Mouse (Mus musculus): ENCODE measurements around the gene Nkain1. TPM values are rescaled to one million over a fixed set of nuclear protein-coding genes. Genes with fewer than 3 reads are reported as not detected.

The Nkain1 gene
- polyA plus RNA-seq (2014; fragmentation: Nextera tagmentation; extraction: Ambion mirVana): 1.5 and 1.9 TPM in 2 replicates

- no peaks in the 10 kb centered on the region for H3K9me3 ChIP-seq (replicated peaks; ENCODE audit: control insufficient read depth, low read length)
- peak within 1 kb of the TSS; percentile 95 for H3K4me2 ChIP-seq
- H3K27me3 ChIP-seq (ENCODE audit: control insufficient read depth, insufficient read depth, low read length): peaks cover 9% of the 10 kb centered on the region; the same call in 1 of the 2 replicates
- WGBS (ENCODE audit: insufficient replicate concordance): 0% methylated on average over 26 of the region's 41 CpGs
- no peaks in the 10 kb centered on the region for H3K36me3 ChIP-seq (ENCODE audit: control insufficient read depth, insufficient read depth, low read length)
- peak within 1 kb of the TSS; percentile 69 for H3K4me3 ChIP-seq (ENCODE audit: low read depth, low read length)
- peak; percentile 62 for ATAC-seq (replicated peaks; ENCODE audit: insufficient number of reproducible peaks, low FRiP score, low TSS enrichment)
- H3K4me1 ChIP-seq (ENCODE audit: control insufficient read depth, insufficient read depth, low read length): peaks cover 14% of the 10 kb centered on the region
- no peak within 1 kb of the TSS for H3K27ac ChIP-seq (ENCODE audit: low read depth, low read length)
- peak within 1 kb of the TSS; percentile 79 for H3K9ac ChIP-seq (ENCODE audit: low read depth, low read length)
Observed at GRCm38 (mm10) chr4:130574048-130574413, at the start of gene Nkain1. Gene Nkain1, minus strand, starts transcription at chr4:130574173.

- Histone ChIP-seq H3K36me3 (ENCODE audit: control insufficient read depth, insufficient read depth, low read length) (no peaks in the 10 kb centered on the region), H3K4me3 (ENCODE audit: low read depth, low read length) (no peak overlapping the region), H3K9me3 (replicated peaks; ENCODE audit: control insufficient read depth, low read length) (no peaks in the 10 kb centered on the region), H3K4me2 (no peak overlapping the region), H3K4me1 (ENCODE audit: control insufficient read depth, insufficient read depth, low read length) (peaks cover 11% of the 10 kb centered on the region), H3K27ac (ENCODE audit: low read depth, low read length) (no peak overlapping the region), H3K9ac (ENCODE audit: low read depth, low read length) (no peak overlapping the region), H3K27me3 (ENCODE audit: control insufficient read depth, insufficient read depth, low read length) (peaks cover 3% of the 10 kb centered on the region; the same call in 1 of the 2 replicates)
- no peak for ATAC-seq (replicated peaks; ENCODE audit: insufficient number of reproducible peaks, low FRiP score, low TSS enrichment)
- 36% methylated on average over 9 of the region's 9 CpGs for WGBS (ENCODE audit: insufficient replicate concordance)
Observed at GRCm38 (mm10) chr4:130578734-130579274, 4.8 kb upstream of the Nkain1 start.

GRCm38 (mm10) chr4:130577081-130577480 is 3.1 kb upstream of the Nkain1 start:
- Histone ChIP-seq H3K4me1 (ENCODE audit: control insufficient read depth, insufficient read depth, low read length) (peaks cover 15% of the 10 kb centered on the region), H3K9me3 (replicated peaks; ENCODE audit: control insufficient read depth, low read length) (no peaks in the 10 kb centered on the region), H3K27ac (ENCODE audit: low read depth, low read length) (no peak overlapping the region), H3K4me3 (ENCODE audit: low read depth, low read length) (no peak overlapping the region), H3K27me3 (ENCODE audit: control insufficient read depth, insufficient read depth, low read length) (peaks cover 9% of the 10 kb centered on the region; the same call in 1 of the 2 replicates), H3K36me3 (ENCODE audit: control insufficient read depth, insufficient read depth, low read length) (no peaks in the 10 kb centered on the region), H3K9ac (ENCODE audit: low read depth, low read length) (no peak overlapping the region), H3K4me2 (no peak overlapping the region)
- ATAC-seq (replicated peaks; ENCODE audit: insufficient number of reproducible peaks, low FRiP score, low TSS enrichment): no peak
- WGBS (ENCODE audit: insufficient replicate concordance): 76% methylated on average over 6 of the region's 6 CpGs

- 42% methylated on average over 13 of the region's 13 CpGs for WGBS (ENCODE audit: insufficient replicate concordance)
- Histone ChIP-seq H3K4me2 (no peak overlapping the region), H3K27ac (ENCODE audit: low read depth, low read length) (no peak overlapping the region), H3K27me3 (ENCODE audit: control insufficient read depth, insufficient read depth, low read length) (peaks cover 9% of the 10 kb centered on the region; the same call in 1 of the 2 replicates), H3K4me3 (ENCODE audit: low read depth, low read length) (no peak overlapping the region), H3K4me1 (ENCODE audit: control insufficient read depth, insufficient read depth, low read length) (peaks cover 15% of the 10 kb centered on the region), H3K9me3 (replicated peaks; ENCODE audit: control insufficient read depth, low read length) (no peaks in the 10 kb centered on the region), H3K36me3 (ENCODE audit: control insufficient read depth, insufficient read depth, low read length) (no peaks in the 10 kb centered on the region), H3K9ac (ENCODE audit: low read depth, low read length) (no peak overlapping the region)
- ATAC-seq (replicated peaks; ENCODE audit: insufficient number of reproducible peaks, low FRiP score, low TSS enrichment): no peak
Observed at GRCm38 (mm10) chr4:130576247-130576931, 2.4 kb upstream of the Nkain1 start.

DNA sequence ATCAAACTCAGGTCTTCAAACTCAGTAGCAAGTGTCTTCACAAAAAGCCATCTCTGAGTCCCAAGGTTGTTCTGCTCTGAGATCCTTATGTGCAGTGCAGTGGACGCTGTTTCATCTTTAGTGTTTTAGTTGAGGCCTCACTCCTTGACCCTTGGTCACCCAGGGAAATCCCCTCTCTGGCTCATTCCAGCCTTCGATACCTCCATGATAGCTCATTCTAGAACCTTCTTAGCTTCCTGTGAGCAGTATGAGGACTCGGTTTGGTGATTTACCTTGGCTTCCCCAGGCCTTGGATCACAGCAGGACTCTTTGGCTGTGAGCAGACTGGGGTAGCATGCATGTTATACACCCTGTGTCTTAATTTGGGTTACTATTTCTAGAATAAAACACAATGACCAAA is 1.6 kb upstream of the Nkain1 start:
- no peak overlapping the region for H3K4me3 ChIP-seq (ENCODE audit: low read depth, low read length)
- 72% methylated on average over 3 of the region's 3 CpGs for WGBS (ENCODE audit: insufficient replicate concordance)
- H3K27ac ChIP-seq (ENCODE audit: low read depth, low read length): no peak overlapping the region
- no peak for ATAC-seq (replicated peaks; ENCODE audit: insufficient number of reproducible peaks, low FRiP score, low TSS enrichment)
- H3K4me2 ChIP-seq: no peak overlapping the region
- peaks cover 15% of the 10 kb centered on the region for H3K4me1 ChIP-seq (ENCODE audit: control insufficient read depth, insufficient read depth, low read length)
- peaks cover 9% of the 10 kb centered on the region; the same call in 1 of the 2 replicates for H3K27me3 ChIP-seq (ENCODE audit: control insufficient read depth, insufficient read depth, low read length)
- H3K9me3 ChIP-seq (replicated peaks; ENCODE audit: control insufficient read depth, low read length): no peaks in the 10 kb centered on the region
- no peaks in the 10 kb centered on the region for H3K36me3 ChIP-seq (ENCODE audit: control insufficient read depth, insufficient read depth, low read length)
- no peak overlapping the region for H3K9ac ChIP-seq (ENCODE audit: low read depth, low read length)

DNA sequence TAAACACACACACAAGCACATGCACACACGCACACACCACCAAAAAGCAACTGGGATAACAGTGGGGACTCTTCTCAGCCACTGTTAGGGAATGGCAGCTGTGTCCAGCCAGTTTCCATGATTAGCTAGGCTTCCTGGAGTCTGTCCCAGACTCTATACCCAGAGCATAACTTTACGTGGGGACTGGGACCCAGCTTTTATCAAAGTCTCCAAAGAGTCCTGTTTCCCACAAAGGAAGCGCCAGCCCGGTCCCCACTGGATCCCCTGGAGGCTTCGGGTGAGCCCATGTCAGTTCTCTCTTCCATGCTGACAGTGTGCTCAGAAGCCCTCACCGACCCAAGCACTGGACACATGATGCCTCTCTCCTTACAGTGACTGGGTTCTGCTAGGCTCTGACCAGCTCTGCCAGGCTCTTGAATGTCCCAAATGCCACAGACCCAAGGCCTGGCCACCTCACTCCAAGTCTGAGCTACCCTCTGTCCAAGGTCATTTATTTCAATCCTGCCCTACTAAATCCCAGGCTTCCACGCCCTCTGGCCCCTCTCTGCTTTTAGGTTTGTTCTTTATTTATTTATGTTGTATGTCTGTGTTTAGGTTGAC is 988 bp upstream of the Nkain1 start:
- Histone ChIP-seq H3K4me2 (no peak overlapping the region), H3K36me3 (ENCODE audit: control insufficient read depth, insufficient read depth, low read length) (no peaks in the 10 kb centered on the region), H3K4me3 (ENCODE audit: low read depth, low read length) (no peak overlapping the region), H3K27ac (ENCODE audit: low read depth, low read length) (no peak overlapping the region), H3K9me3 (replicated peaks; ENCODE audit: control insufficient read depth, low read length) (no peaks in the 10 kb centered on the region), H3K4me1 (ENCODE audit: control insufficient read depth, insufficient read depth, low read length) (peaks cover 15% of the 10 kb centered on the region), H3K9ac (ENCODE audit: low read depth, low read length) (no peak overlapping the region), H3K27me3 (ENCODE audit: control insufficient read depth, insufficient read depth, low read length) (peaks cover 9% of the 10 kb centered on the region; the same call in 1 of the 2 replicates)
- 76% methylated on average over 7 of the region's 7 CpGs for WGBS (ENCODE audit: insufficient replicate concordance)
- no peak for ATAC-seq (replicated peaks; ENCODE audit: insufficient number of reproducible peaks, low FRiP score, low TSS enrichment)

DNA sequence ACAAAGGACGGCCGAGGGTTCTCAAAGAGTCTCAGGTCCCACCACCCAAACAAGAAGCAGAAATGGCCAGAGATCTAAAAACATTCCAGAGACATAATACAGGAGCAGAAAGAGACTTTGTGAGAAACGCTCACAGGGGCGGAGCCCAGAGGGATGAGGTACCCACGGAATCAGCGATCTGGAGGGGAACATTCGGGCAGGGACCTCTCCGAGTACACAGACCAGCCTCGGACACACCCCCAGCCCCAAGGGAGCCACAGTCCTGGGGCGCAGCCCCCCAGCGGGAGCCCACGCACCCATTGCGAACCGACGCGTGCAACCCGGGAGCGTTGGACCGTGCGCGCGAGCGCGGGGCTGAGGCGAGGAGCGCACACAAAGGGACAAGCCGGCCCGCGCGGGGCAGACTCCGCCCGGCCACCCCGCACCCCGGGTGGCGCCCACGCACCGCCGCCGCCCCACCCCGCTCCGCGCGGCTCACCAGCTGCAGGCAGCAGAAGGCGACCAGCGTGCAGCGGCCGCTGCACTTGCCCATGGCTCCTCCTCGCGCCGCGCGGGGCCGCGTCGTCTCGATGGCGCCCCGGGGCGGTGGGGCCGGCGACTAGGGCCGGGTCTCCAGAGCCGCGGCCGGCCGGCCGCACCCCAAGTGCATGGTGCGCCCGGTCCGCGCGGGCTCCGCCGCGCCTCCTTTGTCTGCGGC is 474 bp downstream of the Nkain1 start:
- Histone ChIP-seq H3K9me3 (replicated peaks; ENCODE audit: control insufficient read depth, low read length) (no peaks in the 10 kb centered on the region), H3K27me3 (ENCODE audit: control insufficient read depth, insufficient read depth, low read length) (peaks cover 9% of the 10 kb centered on the region; the same call in 1 of the 2 replicates), H3K9ac (ENCODE audit: low read depth, low read length) (peak overlapping the region; percentile 79), H3K36me3 (ENCODE audit: control insufficient read depth, insufficient read depth, low read length) (no peaks in the 10 kb centered on the region), H3K4me1 (ENCODE audit: control insufficient read depth, insufficient read depth, low read length) (peaks cover 12% of the 10 kb centered on the region), H3K27ac (ENCODE audit: low read depth, low read length) (no peak overlapping the region), H3K4me3 (ENCODE audit: low read depth, low read length) (peak overlapping the region; percentile 69), H3K4me2 (peak overlapping the region; percentile 95)
- under 1% methylated on average over 55 of the region's 76 CpGs for WGBS (ENCODE audit: insufficient replicate concordance)
- ATAC-seq (replicated peaks; ENCODE audit: insufficient number of reproducible peaks, low FRiP score, low TSS enrichment): 0 out of 2 replicates have a peak, but pooled peaks have one; percentile 31

- Histone ChIP-seq H3K4me3 (ENCODE audit: low read depth, low read length) (peak overlapping the region; percentile 69), H3K36me3 (ENCODE audit: control insufficient read depth, insufficient read depth, low read length) (no peaks in the 10 kb centered on the region), H3K4me1 (ENCODE audit: control insufficient read depth, insufficient read depth, low read length) (peaks cover 12% of the 10 kb centered on the region), H3K9ac (ENCODE audit: low read depth, low read length) (peak overlapping the region; percentile 79), H3K9me3 (replicated peaks; ENCODE audit: control insufficient read depth, low read length) (no peaks in the 10 kb centered on the region), H3K27me3 (ENCODE audit: control insufficient read depth, insufficient read depth, low read length) (peaks cover 9% of the 10 kb centered on the region; the same call in 1 of the 2 replicates), H3K27ac (ENCODE audit: low read depth, low read length) (no peak overlapping the region), H3K4me2 (peak overlapping the region; percentile 95)
- WGBS (ENCODE audit: insufficient replicate concordance): 2% methylated on average over 6 of the region's 6 CpGs
- no peak for ATAC-seq (replicated peaks; ENCODE audit: insufficient number of reproducible peaks, low FRiP score, low TSS enrichment)
Observed at GRCm38 (mm10) chr4:130573012-130573350, 992 bp downstream of the Nkain1 start.

All from heart, embryonic 11.5 days (tissue).